Mouse (Mus musculus): Measurements from ENCODE around the gene Ccdc183.
A peak's percentile ranks its signal among the peaks of the same experiment; 100 is the strongest.

Gene Ccdc183

GRCm38 (mm10) chr2:25607761-25608622 is 9.5 kb downstream of the Ccdc183 start, which contains the start of gene Rabl6:
Gene Rabl6, minus strand, starts transcription at chr2:25608521.
- peak; percentile 71 for DNase-seq (ENCODE audit: low spot score)

GRCm38 (mm10) chr2:25602526-25602925 is 15.0 kb downstream of the Ccdc183 start:
- DNase-seq (ENCODE audit: low spot score), result no peak

DNA sequence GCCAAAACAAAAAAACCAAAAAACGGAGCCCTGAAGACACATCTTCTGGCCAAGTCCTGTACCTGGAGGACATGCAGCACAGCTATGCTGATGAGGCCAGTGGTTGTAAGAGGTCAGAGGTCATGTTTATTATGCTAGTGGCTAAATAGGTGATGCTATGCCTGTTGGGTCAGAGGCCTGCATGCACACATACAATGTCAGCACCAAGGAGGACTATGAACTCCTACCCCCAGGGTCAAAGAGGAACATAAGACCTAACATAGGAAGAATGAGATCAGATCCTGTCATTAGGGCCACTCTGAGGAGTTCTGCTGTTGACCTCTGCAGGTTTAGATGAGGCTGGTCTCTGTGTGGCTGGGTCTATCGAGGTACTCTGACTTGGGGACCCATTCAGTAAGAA is 17.4 kb downstream of the Ccdc183 start:
- DNase-seq (ENCODE audit: low spot score), result no peak

GRCm38 (mm10) chr2:25598749-25599148 is 18.7 kb downstream of the Ccdc183 start:
- DNase-seq (ENCODE audit: low spot score), result no peak

DNA sequence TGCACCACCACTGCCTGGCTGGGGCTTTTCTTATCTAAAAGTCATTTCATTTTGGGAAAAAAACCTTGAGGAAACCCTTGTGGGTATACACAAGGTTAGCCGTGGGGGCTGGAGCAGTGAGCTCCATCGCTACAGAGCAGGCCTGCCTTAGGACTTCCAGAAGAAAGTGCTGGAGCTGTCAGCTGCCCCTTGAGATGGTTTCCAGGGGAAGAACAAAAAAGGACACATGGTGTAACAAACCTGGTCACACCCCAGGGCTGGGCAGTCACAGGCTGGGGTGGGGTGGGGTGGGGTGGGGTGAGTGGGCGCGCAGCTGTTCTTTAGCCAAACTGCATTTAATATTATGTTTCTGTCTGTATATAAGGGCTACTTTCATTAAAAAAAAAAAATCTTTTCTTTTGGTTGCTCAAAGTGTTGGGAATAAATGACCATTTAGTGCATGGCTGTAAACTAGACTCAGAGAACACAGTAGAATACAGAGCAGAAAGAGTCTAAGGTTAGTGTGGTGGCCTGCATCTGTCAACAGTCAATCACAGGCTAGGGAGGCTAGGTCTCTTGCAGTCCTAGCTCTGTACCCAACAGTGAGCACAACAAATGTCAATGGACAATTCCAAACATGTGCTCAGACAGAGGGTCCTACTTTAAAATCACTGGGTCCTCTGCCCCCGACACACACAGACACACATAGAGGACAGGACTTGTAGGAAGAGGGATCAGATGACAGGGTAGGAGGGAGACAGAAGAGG is 20.5 kb downstream of the Ccdc183 start:
- no peak for DNase-seq (ENCODE audit: low spot score)

DNA sequence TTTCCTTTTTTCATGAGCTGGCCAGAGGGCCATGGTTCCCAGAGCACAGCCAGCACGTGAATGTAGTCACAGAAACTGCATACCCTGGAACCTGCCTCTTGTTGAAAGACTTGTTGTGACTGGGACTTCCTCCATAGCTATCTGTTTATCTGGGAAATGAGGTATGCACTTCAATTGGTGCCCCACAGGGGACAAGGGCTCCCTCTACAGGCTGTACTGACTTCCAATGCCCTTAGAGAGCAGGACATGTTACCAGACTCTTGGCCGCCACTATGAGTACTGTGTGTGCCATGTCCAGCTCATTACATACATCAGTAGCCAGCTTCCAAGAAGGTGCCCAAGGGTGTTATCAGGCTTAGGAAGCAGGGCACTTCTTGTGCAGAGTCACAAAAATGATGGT is 25.6 kb downstream of the Ccdc183 start:
- no peak for DNase-seq (ENCODE audit: low spot score)

- DNase-seq (ENCODE audit: low spot score), result no peak
Observed at GRCm38 (mm10) chr2:25588227-25588907, 29.1 kb downstream of the Ccdc183 start.

DNA sequence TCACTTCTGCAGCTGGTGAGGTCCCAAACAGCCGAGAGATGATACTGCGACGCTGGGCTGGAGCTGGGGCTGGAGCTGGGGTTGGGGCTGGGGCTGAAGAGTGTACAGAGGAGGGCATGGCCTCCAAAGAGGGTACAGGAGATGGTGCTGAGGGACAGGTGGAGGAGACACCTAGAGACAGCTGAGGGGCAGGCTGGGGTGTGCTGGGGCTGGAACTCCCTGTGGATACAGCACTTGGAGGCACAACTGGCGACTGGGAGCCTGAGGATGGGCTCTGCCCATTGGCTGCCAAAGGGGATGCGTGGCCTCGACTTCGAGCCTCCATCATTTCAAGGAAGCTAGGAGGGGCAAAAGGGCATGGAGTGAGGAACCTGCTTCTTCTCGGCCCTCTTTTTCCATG is 30.2 kb downstream of the Ccdc183 start:
- DNase-seq (ENCODE audit: low spot score), result no peak

GRCm38 (mm10) chr2:25585601-25586000 is 31.9 kb downstream of the Ccdc183 start:
- no peak for DNase-seq (ENCODE audit: low spot score)

DNA sequence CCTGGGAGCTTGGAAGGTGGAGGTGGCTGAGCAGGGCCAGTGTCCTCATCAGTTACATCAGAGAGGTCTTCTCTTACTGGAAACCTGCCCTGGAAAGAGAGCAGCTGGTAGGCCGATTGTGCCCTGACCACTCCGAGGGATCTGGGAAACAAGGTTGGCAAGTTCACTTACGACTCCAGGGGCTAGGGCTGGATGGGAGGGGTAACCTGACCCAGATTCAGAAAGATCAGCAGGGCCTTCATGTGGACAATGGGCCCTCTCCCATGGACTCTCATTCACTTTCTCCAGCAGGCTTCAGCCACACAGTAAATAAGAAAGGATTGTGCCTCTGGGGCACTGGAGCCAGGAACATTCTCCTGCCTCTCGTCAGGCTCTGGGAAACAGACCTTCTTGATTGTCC is 32.6 kb downstream of the Ccdc183 start:
- no peak for DNase-seq (ENCODE audit: low spot score)

DNA sequence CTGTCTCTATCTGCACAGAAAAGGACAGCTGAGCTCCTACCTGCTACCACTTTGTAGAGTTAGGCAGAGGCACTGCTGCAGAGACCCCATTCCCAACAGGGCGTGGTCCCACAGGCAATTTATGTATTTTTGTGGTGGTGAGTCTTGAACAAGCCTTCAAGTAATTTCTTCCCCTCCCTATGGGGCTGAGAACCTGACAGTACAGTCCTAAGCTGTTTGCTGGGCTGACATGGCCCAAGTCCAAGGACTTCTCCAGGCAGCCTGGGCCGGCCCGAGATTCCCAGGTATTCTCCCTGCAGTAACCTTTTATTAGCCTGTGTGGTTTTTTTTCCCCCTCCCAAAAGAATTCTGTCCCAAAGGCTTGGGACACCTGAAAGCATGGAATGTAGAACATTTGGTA is 33.3 kb downstream of the Ccdc183 start:
- DNase-seq (ENCODE audit: low spot score), result no peak

- DNase-seq (ENCODE audit: low spot score), result no peak
Observed at GRCm38 (mm10) chr2:25583571-25583970, 33.9 kb downstream of the Ccdc183 start.

- DNase-seq (ENCODE audit: low spot score), result no peak
Observed at GRCm38 (mm10) chr2:25583120-25583481, 34.4 kb downstream of the Ccdc183 start.

- DNase-seq (ENCODE audit: low spot score), result no peak
Observed at GRCm38 (mm10) chr2:25582466-25583119, 34.9 kb downstream of the Ccdc183 start.

GRCm38 (mm10) chr2:25581901-25582301 is 35.6 kb downstream of the Ccdc183 start:
- DNase-seq (ENCODE audit: low spot score), result no peak

- peak; percentile 88 for DNase-seq (ENCODE audit: low spot score)
Observed at GRCm38 (mm10) chr2:25581294-25581864, 36.1 kb downstream of the Ccdc183 start, which contains the start of gene Ajm1. Gene Ajm1, minus strand, starts transcription at chr2:25581757.

DNA sequence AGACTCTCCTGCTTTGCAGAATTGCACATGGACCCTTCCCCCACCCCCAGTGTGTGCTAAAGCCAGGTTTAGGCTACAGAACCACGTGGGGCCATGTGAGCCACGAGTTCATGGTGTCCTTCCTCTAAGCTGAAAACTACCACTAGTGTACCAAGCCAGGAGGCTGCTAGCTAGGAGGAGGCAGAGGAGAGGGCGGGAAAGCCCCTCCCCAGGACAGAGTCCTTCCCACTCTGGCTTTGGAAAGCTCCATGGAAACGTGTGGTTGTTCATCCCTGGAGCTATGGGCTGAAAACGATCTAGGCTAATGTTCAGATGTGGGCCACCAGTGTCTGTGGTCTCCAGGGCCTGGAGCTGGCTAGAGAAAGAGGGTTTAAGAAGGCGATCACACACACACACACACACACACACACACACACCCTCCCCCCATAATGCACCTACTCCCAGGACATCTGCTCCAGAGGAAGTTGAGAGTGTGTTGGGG is 36.8 kb downstream of the Ccdc183 start:
- no peak for DNase-seq (ENCODE audit: low spot score)

DNA sequence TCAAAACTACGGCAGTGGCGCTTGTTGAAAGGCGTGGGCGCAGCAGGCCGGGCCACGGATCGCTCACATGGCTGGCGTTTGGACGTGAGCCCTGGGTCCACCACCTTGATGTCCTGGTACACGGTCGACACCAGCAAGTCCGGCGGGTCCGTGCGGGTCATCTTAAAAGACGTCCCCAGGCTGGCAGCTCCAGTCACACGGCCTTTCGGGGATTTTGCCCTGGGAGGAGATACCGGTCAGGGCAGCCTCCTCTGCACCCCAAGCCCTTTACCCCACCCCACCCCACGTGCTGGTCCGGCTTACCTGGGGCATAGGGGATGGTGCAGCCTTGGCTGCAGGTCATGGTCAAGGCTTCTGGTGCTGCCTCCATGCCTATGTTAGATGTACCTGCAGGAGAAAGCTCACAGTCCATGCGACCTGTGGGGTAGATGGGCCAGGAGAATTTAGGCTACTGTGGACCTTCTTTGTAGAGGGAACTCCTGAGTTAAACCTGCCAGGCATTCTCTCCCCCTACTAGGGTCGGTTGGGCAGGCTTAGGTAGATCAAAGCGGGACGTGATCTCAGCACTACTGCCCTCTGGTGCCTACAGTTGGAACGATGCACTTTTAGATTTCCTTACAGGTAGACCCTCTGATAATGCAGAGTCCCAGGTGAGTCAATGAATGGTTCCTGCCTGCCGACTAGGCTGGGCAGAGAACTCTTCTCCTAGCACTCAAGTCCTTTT is 37.6 kb downstream of the Ccdc183 start:
- DNase-seq (ENCODE audit: low spot score), result no peak

DNA sequence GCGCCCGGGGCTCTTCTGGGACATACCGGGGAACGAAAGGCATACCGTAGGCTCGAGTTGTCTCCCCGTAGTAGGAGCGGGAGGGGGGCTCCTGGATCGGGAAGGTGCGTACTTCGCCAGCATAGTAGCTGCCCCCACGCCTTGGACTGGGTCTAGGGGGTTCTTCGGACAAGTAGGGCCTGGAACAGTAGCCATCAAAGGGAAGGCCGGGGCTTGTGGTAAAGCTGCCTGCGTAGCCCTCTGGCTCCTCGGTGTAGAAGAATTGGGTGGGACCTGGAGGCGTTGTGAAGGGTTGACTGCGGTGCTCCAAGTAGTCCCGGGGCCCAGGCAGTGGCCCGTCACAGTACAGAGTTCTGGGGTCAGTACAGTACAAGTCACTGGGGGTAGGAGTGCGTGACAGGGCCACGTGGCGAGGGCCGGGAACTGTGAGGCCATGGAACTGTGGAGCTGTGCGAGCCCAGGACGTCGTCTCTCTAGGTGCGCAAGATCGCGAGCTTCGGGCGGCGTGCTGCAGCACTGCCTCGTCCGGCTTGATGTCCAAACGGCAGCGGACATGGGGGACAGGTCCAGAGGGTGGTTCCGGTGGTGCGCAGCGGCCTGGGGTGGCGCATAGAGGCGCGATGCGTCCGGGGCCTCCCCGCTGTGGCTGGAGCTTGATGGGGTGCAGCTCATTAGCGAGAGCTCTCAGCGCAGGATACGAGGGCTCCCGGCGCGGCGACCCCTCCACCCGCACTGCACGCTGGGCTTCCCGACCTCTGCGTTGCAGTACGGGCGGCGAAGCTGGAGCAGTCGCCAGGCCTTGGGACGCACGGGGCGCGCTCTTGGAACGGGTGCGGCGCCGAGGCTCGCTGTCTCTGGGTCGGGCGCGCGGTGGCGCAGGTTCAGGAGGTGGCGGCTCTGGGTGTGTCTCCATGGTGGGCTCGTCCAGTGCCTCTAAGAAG is 38.4 kb downstream of the Ccdc183 start:
- DNase-seq (ENCODE audit: low spot score), result no peak
